Mouse (Mus musculus): ENCODE data around the gene Arhgef3.

GRCm38 (mm10) chr14:27155088-27155487 lies 40.4 kb downstream of the Arhgef3 start:
- no peak for TF ChIP-seq POLR2A (IDR thresholded peaks at IDR 0.05; ENCODE audit: insufficient read depth, low read length)
- TF ChIP-seq CTCF (IDR thresholded peaks at IDR 0.05; ENCODE audit: low read depth, low read length): no peak
